In genomic region chr11:51443818-51444217, GRCm38 (mm10) we compare ENCODE assay signal across 18 mouse cellular contexts.
DNase-seq lines count a peak whose midpoint lies in the region; ATAC-seq lines count a peak whose summit lies in the region.
"Had no signal": no experiment of that assay in that cellular context is flagged by ENCODE, and none has a peak within 500 bp of the region (broad histone marks: within the 10 kb centered on the region; RNA-seq: fewer than 3 reads in every experiment).

No protein-coding gene starts in this region.

- no peak for DNase-seq in lung, postnatal 10 days
- DNase-seq in c-Kit-positive CD71-positive TER-119-positive erythroid progenitor cells, embryonic 14.5 days (ENCODE audit: low spot score): peak; percentile 79
- no peak for DNase-seq in kidney, postnatal 10 days
- DNase-seq in cerebellum, adult 9-11 months: no peak
- no peak for DNase-seq in hindbrain, embryonic 10.5 days (ENCODE audit: low spot score)
- DNase-seq: adrenal gland, adult 8-10 months; cerebellum, adult 11-12 months; cerebellum, postnatal 25 days; gastrocnemius, postnatal 36 days; kidney, adult 9 months; kidney, postnatal 36 days; lung, adult 2 months; thymus, adult 2 months had no signal

- no peak overlapping the region for H3K27ac ChIP-seq in lung, embryonic 16.5 days (ENCODE audit: low read length)
- H3K27ac ChIP-seq in liver, embryonic 15.5 days (replicated peaks): peak overlapping the region; percentile 87
- no peak overlapping the region for H3K27ac ChIP-seq in hindbrain, embryonic 10.5 days
- H3K27ac ChIP-seq: left cerebral cortex, adult 2 months; midbrain, embryonic 13.5 days had no signal

- H3K4me2 ChIP-seq in lung, embryonic 16.5 days (ENCODE audit: low read depth, low read length): no peak overlapping the region
- peak overlapping the region; percentile 56 for H3K4me2 ChIP-seq in liver, embryonic 15.5 days
- H3K4me2 ChIP-seq: midbrain, embryonic 13.5 days had no signal

- 65% methylated on average over 2 of the region's 2 CpGs for WGBS in lung, embryonic 16.5 days
- WGBS in liver, embryonic 15.5 days (ENCODE audit: insufficient replicate concordance): 22% methylated on average over 2 of the region's 2 CpGs
- WGBS in hindbrain, embryonic 10.5 days: 74% methylated on average over 2 of the region's 2 CpGs

- no peaks in the 10 kb centered on the region for H3K27me3 ChIP-seq in lung, embryonic 16.5 days (ENCODE audit: control insufficient read depth, insufficient read depth, low read depth, low read length)
- 0 out of 2 replicates have a peak, but pooled peaks cover under 1% of the 10 kb centered on the region for H3K27me3 ChIP-seq in liver, embryonic 15.5 days
- no peaks in the 10 kb centered on the region for H3K27me3 ChIP-seq in hindbrain, embryonic 10.5 days (ENCODE audit: insufficient read depth, poor library complexity, severe bottlenecking)
- H3K27me3 ChIP-seq: midbrain, embryonic 13.5 days had no signal

- no peaks in the 10 kb centered on the region for H3K9me3 ChIP-seq in lung, embryonic 16.5 days (ENCODE audit: control insufficient read depth, low read length)
- no peaks in the 10 kb centered on the region for H3K9me3 ChIP-seq in liver, embryonic 15.5 days (replicated peaks)
- peaks cover 4% of the 10 kb centered on the region for H3K9me3 ChIP-seq in hindbrain, embryonic 10.5 days
- H3K9me3 ChIP-seq: midbrain, embryonic 13.5 days had no signal

- peaks cover 5% of the 10 kb centered on the region for H3K4me1 ChIP-seq in lung, embryonic 16.5 days (replicated peaks; ENCODE audit: control insufficient read depth, insufficient read depth, low read length)
- H3K4me1 ChIP-seq in liver, embryonic 15.5 days (replicated peaks): peaks cover 47% of the 10 kb centered on the region
- peaks cover 15% of the 10 kb centered on the region for H3K4me1 ChIP-seq in hindbrain, embryonic 10.5 days (replicated peaks)

- no peak overlapping the region for H3K9ac ChIP-seq in lung, embryonic 16.5 days (ENCODE audit: low read length)
- H3K9ac ChIP-seq in liver, embryonic 15.5 days: peak overlapping the region; percentile 33; the same call in 1 of the 2 replicates
- H3K9ac ChIP-seq: midbrain, embryonic 13.5 days had no signal

- H3K36me3 ChIP-seq in lung, embryonic 16.5 days (ENCODE audit: control insufficient read depth, insufficient read depth, low read length): no peaks in the 10 kb centered on the region
- no peaks in the 10 kb centered on the region for H3K36me3 ChIP-seq in liver, embryonic 15.5 days (replicated peaks)
- H3K36me3 ChIP-seq in hindbrain, embryonic 10.5 days: peaks cover 7% of the 10 kb centered on the region; the same call in 1 of the 2 replicates
- H3K36me3 ChIP-seq: midbrain, embryonic 13.5 days had no signal

- no peak overlapping the region for H3K4me3 ChIP-seq in lung, embryonic 16.5 days (ENCODE audit: low read length)
- H3K4me3 ChIP-seq in liver, embryonic 15.5 days (replicated peaks): peak overlapping the region; percentile 11
- no peak overlapping the region for H3K4me3 ChIP-seq in hindbrain, embryonic 10.5 days
- H3K4me3 ChIP-seq: left cerebral cortex, adult 2 months; midbrain, embryonic 13.5 days had no signal

- peak; percentile 50; the same call in 1 of the 2 replicates for ATAC-seq in lung, embryonic 16.5 days (ENCODE audit: low read depth)
- peak; percentile 93 for ATAC-seq in liver, embryonic 15.5 days (ENCODE audit: insufficient read depth)
- ATAC-seq: forebrain, embryonic 14.5 days; midbrain, embryonic 13.5 days had no signal
